In genomic region chr17:27005644-27006043, GRCm38 (mm10) we compare ENCODE assay signal across 17 mouse cellular contexts. TPM values are rescaled to one million over a fixed set of nuclear protein-coding genes. Genes with fewer than 3 reads are reported as not detected.
DNase-seq lines count a peak whose midpoint lies in the region; ATAC-seq lines count a peak whose summit lies in the region.
"Had no signal": no experiment of that assay in that cellular context is flagged by ENCODE, and none has a peak within 500 bp of the region (broad histone marks: within the 10 kb centered on the region; RNA-seq: fewer than 3 reads in every experiment).

No protein-coding gene starts in this region.

- peak; percentile 42 for DNase-seq in layer of hippocampus, adult 11-12 months (ENCODE audit: low spot score)
- DNase-seq in layer of hippocampus, postnatal 14 days (ENCODE audit: low spot score in 2 of 2), result no peak
- DNase-seq in right cerebral cortex, adult 2 months (ENCODE audit: low spot score in 2 of 2), result peak; percentile 40 to 50
- DNase-seq in right cerebral cortex, adult 18-20 months, result no peak
- DNase-seq in telencephalon, adult 2 months (ENCODE audit: low read depth, low spot score), result peak; percentile 55
- DNase-seq in retina, embryonic 14.5 days (ENCODE audit: low spot score), result no peak
- DNase-seq in cerebellum, adult 8-10 months, result no peak
- DNase-seq: cerebellum, adult 11-12 months; gastrocnemius, postnatal 36 days; heart, postnatal 36 days; kidney, adult 9 months; liver, embryonic 13.5 days; lung, postnatal 4 days; thymus, postnatal 36 days had no signal

- peak; percentile 64 for ATAC-seq in granulocyte monocyte progenitor cell, adult 5-6 weeks (replicated peaks; ENCODE audit: poor library complexity, severe bottlenecking)
- ATAC-seq: midbrain, embryonic 16.5 days; Patski had no signal

RNA-seq across cellular contexts. Expression of gene Bak1, which starts 23.2 kb away (rescaled TPM):
- 10 to 100 TPM; 23.8 to 25.0 TPM for total RNA-seq in layer of hippocampus, postnatal 14 days (2021)
- total RNA-seq in granulocyte monocyte progenitor cell, adult 5-6 weeks (2014; fragmentation: Nextera tagmentation), result 137 and 143 TPM in 2 replicates
- 55.9 and 59.2 TPM in 2 replicates for total RNA-seq in granulocyte monocyte progenitor cell, adult 5-6 weeks (2017)

RNA-seq across cellular contexts. Expression of gene Zbtb9, which starts 32.7 kb away (rescaled TPM):
- total RNA-seq in layer of hippocampus, postnatal 14 days (2021), result 10 to 100 TPM; 11.7 to 14.1 TPM
- total RNA-seq in granulocyte monocyte progenitor cell, adult 5-6 weeks (2014; fragmentation: Nextera tagmentation), result 9.4 and 14.4 TPM in 2 replicates
- total RNA-seq in granulocyte monocyte progenitor cell, adult 5-6 weeks (2017), result 14.3 and 17.7 TPM in 2 replicates

RNA-seq across cellular contexts. Expression of gene Itpr3, which starts 51.5 kb away (rescaled TPM):
- 1 to 10 TPM; 2.3 to 5.3 TPM for total RNA-seq in layer of hippocampus, postnatal 14 days (2021)
- total RNA-seq in granulocyte monocyte progenitor cell, adult 5-6 weeks (2014; fragmentation: Nextera tagmentation), result 4.0 and 8.5 TPM in 2 replicates
- total RNA-seq in granulocyte monocyte progenitor cell, adult 5-6 weeks (2017), result 6.1 and 6.5 TPM in 2 replicates

Comparison
In these comparisons a context has a peak if more than half of its experiments do, and no peak if none do; other contexts are left out.
1. DNase-seq: peak in layer of hippocampus, adult 11-12 months (single experiment), right cerebral cortex, adult 2 months (2 of 2) and telencephalon, adult 2 months (single experiment); none in layer of hippocampus, postnatal 14 days (0 of 2), right cerebral cortex, adult 18-20 months (single experiment), retina, embryonic 14.5 days (single experiment) and cerebellum, adult 8-10 months (single experiment).